Mouse (Mus musculus): ENCODE measurements at regions not wholly inside any gene's neighbourhood (a gene's known extent, or its start where the extent isn't known, plus 50 kb on each side); places are given as distances from the start of the nearest gene placed in this dataset.

- Histone ChIP-seq H3K27me3 (ENCODE audit: control insufficient read depth, insufficient read depth, low read length) (no peaks in the 10 kb centered on the region), H3K27ac (replicated peaks; ENCODE audit: low read depth, low read length) (no peak overlapping the region), H3K9me3 (ENCODE audit: control insufficient read depth, low read length) (no peaks in the 10 kb centered on the region), H3K4me2 (ENCODE audit: low read depth, severe bottlenecking) (no peak overlapping the region), H3K9ac (ENCODE audit: low read length) (no peak overlapping the region), H3K4me1 (ENCODE audit: control insufficient read depth, insufficient read depth, low read length) (no peaks in the 10 kb centered on the region), H3K36me3 (ENCODE audit: control insufficient read depth, insufficient read depth, low read length) (no peaks in the 10 kb centered on the region), H3K4me3 (ENCODE audit: low read depth, low read length) (no peak overlapping the region)
- ATAC-seq (ENCODE audit: insufficient number of reproducible peaks, low FRiP score, low TSS enrichment, low read depth) (no peak), DNase-seq (ENCODE audit: low spot score) (no peak)
- WGBS: 87% methylated on average over 5 of the region's 5 CpGs
These were observed 288.7 kb upstream of the Plscr5 start for GRCm38 (mm10) chr9:91904066-91904465.

DNA sequence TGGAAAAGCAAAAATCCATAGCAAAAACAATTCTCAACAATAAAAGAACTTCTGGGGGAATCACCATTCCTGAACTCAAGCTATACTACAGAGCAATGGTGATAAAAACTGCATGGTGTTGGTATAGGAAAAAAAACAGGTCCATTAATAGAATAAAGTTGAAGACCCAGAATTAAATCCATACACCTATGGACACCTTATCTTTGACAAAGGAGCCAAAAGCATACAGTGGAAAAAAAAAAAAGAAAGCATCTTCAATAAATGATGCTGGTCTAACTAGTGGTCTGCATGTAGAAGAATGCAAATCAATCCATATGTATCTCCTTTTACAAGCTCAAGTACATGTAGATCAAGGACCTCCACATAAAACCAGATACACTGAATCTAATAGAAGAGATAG lies 291.8 kb upstream of the Plscr5 start:
- no peak overlapping the region for H3K4me3 ChIP-seq (ENCODE audit: low read depth, low read length)
- no peaks in the 10 kb centered on the region for H3K9me3 ChIP-seq (ENCODE audit: control insufficient read depth, low read length)
- H3K4me2 ChIP-seq (ENCODE audit: low read depth, severe bottlenecking): no peak overlapping the region
- no peaks in the 10 kb centered on the region for H3K36me3 ChIP-seq (ENCODE audit: control insufficient read depth, insufficient read depth, low read length)
- ATAC-seq (ENCODE audit: insufficient number of reproducible peaks, low FRiP score, low TSS enrichment, low read depth) (no peak), DNase-seq (ENCODE audit: low spot score) (no peak)
- no peaks in the 10 kb centered on the region for H3K4me1 ChIP-seq (ENCODE audit: control insufficient read depth, insufficient read depth, low read length)
- H3K9ac ChIP-seq (ENCODE audit: low read length): no peak overlapping the region
- no peaks in the 10 kb centered on the region for H3K27me3 ChIP-seq (ENCODE audit: control insufficient read depth, insufficient read depth, low read length)
- no peak overlapping the region for H3K27ac ChIP-seq (replicated peaks; ENCODE audit: low read depth, low read length)

DNA sequence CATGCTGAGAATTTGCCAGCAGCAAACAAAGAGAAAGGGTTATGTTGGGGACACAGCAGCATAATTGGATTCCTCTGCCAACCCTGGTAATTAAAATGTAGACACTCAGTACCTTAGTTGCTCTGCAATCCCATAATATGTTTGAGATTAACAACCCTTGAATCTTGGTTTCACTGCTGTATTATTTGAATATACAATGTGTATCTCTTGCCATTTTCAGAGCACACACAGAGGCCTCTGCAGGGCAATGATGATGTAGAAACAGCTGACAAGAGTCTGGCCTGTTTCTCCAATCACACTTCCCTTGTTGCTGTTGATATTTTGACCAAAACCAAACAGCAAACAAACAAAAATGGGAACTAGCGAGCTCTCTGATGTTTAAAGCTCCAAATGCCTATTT lies 315.9 kb upstream of the Plscr5 start:
- H3K4me1 ChIP-seq (ENCODE audit: control insufficient read depth, insufficient read depth, low read length): no peaks in the 10 kb centered on the region
- WGBS: 88% methylated on average over 1 of the region's 1 CpGs
- no peak overlapping the region for H3K9ac ChIP-seq (ENCODE audit: low read length)
- H3K27ac ChIP-seq (replicated peaks; ENCODE audit: low read depth, low read length): no peak overlapping the region
- no peak overlapping the region for H3K4me2 ChIP-seq (ENCODE audit: low read depth, severe bottlenecking)
- H3K36me3 ChIP-seq (ENCODE audit: control insufficient read depth, insufficient read depth, low read length): no peaks in the 10 kb centered on the region
- no peak overlapping the region for H3K4me3 ChIP-seq (ENCODE audit: low read depth, low read length)
- DNase-seq (ENCODE audit: low spot score): no peak
- no peaks in the 10 kb centered on the region for H3K9me3 ChIP-seq (ENCODE audit: control insufficient read depth, low read length)
- ATAC-seq (ENCODE audit: insufficient number of reproducible peaks, low FRiP score, low TSS enrichment, low read depth): no peak
- no peaks in the 10 kb centered on the region for H3K27me3 ChIP-seq (ENCODE audit: control insufficient read depth, insufficient read depth, low read length)

- no peak for ATAC-seq (ENCODE audit: insufficient number of reproducible peaks, low FRiP score, low TSS enrichment, low read depth)
- 74% methylated on average over 3 of the region's 3 CpGs for WGBS
These were observed 361.2 kb upstream of the Plscr5 start for GRCm38 (mm10) chr9:91831556-91831955.

GRCm38 (mm10) chr9:91823733-91824487 lies 368.8 kb upstream of the Plscr5 start:
- no peak for ATAC-seq (ENCODE audit: insufficient number of reproducible peaks, low FRiP score, low TSS enrichment, low read depth)
- Histone ChIP-seq H3K36me3 (ENCODE audit: control insufficient read depth, insufficient read depth, low read length) (no peaks in the 10 kb centered on the region), H3K9ac (ENCODE audit: low read length) (no peak overlapping the region), H3K4me2 (ENCODE audit: low read depth, severe bottlenecking) (no peak overlapping the region), H3K27me3 (ENCODE audit: control insufficient read depth, insufficient read depth, low read length) (no peaks in the 10 kb centered on the region), H3K27ac (replicated peaks; ENCODE audit: low read depth, low read length) (no peak overlapping the region), H3K4me3 (ENCODE audit: low read depth, low read length) (no peak overlapping the region), H3K4me1 (ENCODE audit: control insufficient read depth, insufficient read depth, low read length) (no peaks in the 10 kb centered on the region), H3K9me3 (ENCODE audit: control insufficient read depth, low read length) (no peaks in the 10 kb centered on the region)
- WGBS: 88% methylated on average over 1 of the region's 1 CpGs
- DNase-seq (ENCODE audit: low spot score): no peak

More at GRCm38 (mm10) chr9:91831556-91831955, 361.2 kb upstream of the Plscr5 start:
- H3K9ac ChIP-seq (ENCODE audit: low read length): no peak overlapping the region
- no peak overlapping the region for H3K27ac ChIP-seq (replicated peaks; ENCODE audit: low read depth, low read length)
- no peak overlapping the region for H3K4me2 ChIP-seq (ENCODE audit: low read depth, severe bottlenecking)
- H3K27me3 ChIP-seq (ENCODE audit: control insufficient read depth, insufficient read depth, low read length): no peaks in the 10 kb centered on the region
- no peaks in the 10 kb centered on the region for H3K4me1 ChIP-seq (ENCODE audit: control insufficient read depth, insufficient read depth, low read length)
- H3K9me3 ChIP-seq (ENCODE audit: control insufficient read depth, low read length): no peaks in the 10 kb centered on the region
- H3K36me3 ChIP-seq (ENCODE audit: control insufficient read depth, insufficient read depth, low read length): no peaks in the 10 kb centered on the region
- no peak for DNase-seq (ENCODE audit: low spot score)
- no peak overlapping the region for H3K4me3 ChIP-seq (ENCODE audit: low read depth, low read length)

GRCm38 (mm10) chr9:91818616-91819328 lies 374.0 kb upstream of the Plscr5 start:
- ATAC-seq (ENCODE audit: insufficient number of reproducible peaks, low FRiP score, low TSS enrichment, low read depth): no peak
- Histone ChIP-seq H3K4me1 (ENCODE audit: control insufficient read depth, insufficient read depth, low read length) (no peaks in the 10 kb centered on the region), H3K36me3 (ENCODE audit: control insufficient read depth, insufficient read depth, low read length) (no peaks in the 10 kb centered on the region), H3K27ac (replicated peaks; ENCODE audit: low read depth, low read length) (no peak overlapping the region), H3K4me2 (ENCODE audit: low read depth, severe bottlenecking) (no peak overlapping the region), H3K9me3 (ENCODE audit: control insufficient read depth, low read length) (no peaks in the 10 kb centered on the region), H3K27me3 (ENCODE audit: control insufficient read depth, insufficient read depth, low read length) (no peaks in the 10 kb centered on the region), H3K9ac (ENCODE audit: low read length) (no peak overlapping the region), H3K4me3 (ENCODE audit: low read depth, low read length) (no peak overlapping the region)
- 80% methylated on average over 13 of the region's 13 CpGs for WGBS
- DNase-seq (ENCODE audit: low spot score): no peak

DNA sequence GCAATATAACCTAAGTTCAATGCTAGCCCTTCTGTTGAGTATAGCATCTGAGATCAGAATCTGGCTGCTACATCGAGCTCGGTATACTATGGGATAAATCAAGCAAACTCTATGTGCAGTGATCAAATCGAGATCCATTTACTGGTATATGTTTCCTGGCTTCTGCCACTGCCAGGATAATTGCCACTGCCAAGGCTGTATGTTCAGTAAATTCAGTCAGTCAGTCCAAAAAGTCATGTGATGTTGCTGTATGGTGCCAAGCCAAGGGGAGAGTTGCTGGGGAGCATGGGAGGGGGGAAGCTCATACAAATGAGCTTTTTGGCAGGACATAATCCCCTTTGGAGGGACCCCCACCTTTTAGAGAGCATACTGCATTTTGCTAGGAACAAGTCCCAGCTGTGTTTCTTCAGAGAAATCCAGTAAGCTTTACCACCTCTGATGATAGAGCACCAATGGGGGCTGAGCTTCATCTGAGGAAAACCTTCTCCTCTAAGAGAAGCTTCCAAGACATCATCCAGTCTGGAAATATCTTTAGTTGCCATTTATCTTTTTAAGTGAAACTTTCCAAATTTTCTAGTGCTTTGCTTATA lies 389.3 kb upstream of the Plscr5 start:
- Histone ChIP-seq H3K4me1 (ENCODE audit: control insufficient read depth, insufficient read depth, low read length) (no peaks in the 10 kb centered on the region), H3K36me3 (ENCODE audit: control insufficient read depth, insufficient read depth, low read length) (no peaks in the 10 kb centered on the region), H3K27ac (replicated peaks; ENCODE audit: low read depth, low read length) (no peak overlapping the region), H3K4me2 (ENCODE audit: low read depth, severe bottlenecking) (no peak overlapping the region), H3K9me3 (ENCODE audit: control insufficient read depth, low read length) (no peaks in the 10 kb centered on the region), H3K9ac (ENCODE audit: low read length) (no peak overlapping the region), H3K27me3 (ENCODE audit: control insufficient read depth, insufficient read depth, low read length) (no peaks in the 10 kb centered on the region), H3K4me3 (ENCODE audit: low read depth, low read length) (no peak overlapping the region)
- DNase-seq (ENCODE audit: low spot score) (no peak), ATAC-seq (ENCODE audit: insufficient number of reproducible peaks, low FRiP score, low TSS enrichment, low read depth) (no peak)
- WGBS: 81% methylated on average over 3 of the region's 3 CpGs

GRCm38 (mm10) chr9:91798837-91799225 lies 393.9 kb upstream of the Plscr5 start:
- ATAC-seq (ENCODE audit: insufficient number of reproducible peaks, low FRiP score, low TSS enrichment, low read depth): no peak
- H3K4me3 ChIP-seq (ENCODE audit: low read depth, low read length): no peak overlapping the region
- H3K27ac ChIP-seq (replicated peaks; ENCODE audit: low read depth, low read length): no peak overlapping the region
- no peak overlapping the region for H3K4me2 ChIP-seq (ENCODE audit: low read depth, severe bottlenecking)
- no peaks in the 10 kb centered on the region for H3K4me1 ChIP-seq (ENCODE audit: control insufficient read depth, insufficient read depth, low read length)
- no peaks in the 10 kb centered on the region for H3K36me3 ChIP-seq (ENCODE audit: control insufficient read depth, insufficient read depth, low read length)
- H3K9ac ChIP-seq (ENCODE audit: low read length): no peak overlapping the region
- no peak for DNase-seq (ENCODE audit: low spot score)
- no peaks in the 10 kb centered on the region for H3K9me3 ChIP-seq (ENCODE audit: control insufficient read depth, low read length)
- no peaks in the 10 kb centered on the region for H3K27me3 ChIP-seq (ENCODE audit: control insufficient read depth, insufficient read depth, low read length)
- WGBS: 84% methylated on average over 4 of the region's 4 CpGs

Data from limb, embryonic 11.5 days (tissue).